Mouse (Mus musculus) CH12.LX (cell line): ENCODE measurements around the gene Dagla. TPM values are rescaled to one million over a fixed set of nuclear protein-coding genes. Genes with fewer than 3 reads are reported as not detected.

Experiments used
- DNase-seq: peaks from one replicate; pipeline ENCODE4 v3.0.0-alpha.2; 2013; ENCODE audit errors: extremely low read depth
- H3K27ac ChIP-seq: 2 replicates; pipeline ENCODE4 v1.5.1; 2012; ENCODE audit warnings: low read depth, mild to moderate bottlenecking, control low read depth, moderate library complexity; ENCODE audit not compliant: insufficient read depth
- H3K27me3 ChIP-seq: replicated peaks from 2 replicates; pipeline ENCODE3; 2012; ENCODE audit warnings: inconsistent platforms
- H3K36me3 ChIP-seq, 2 experiments: replicated peaks in 1 of 2; 2 replicates each; pipeline versions ENCODE3 to v1.6.1; 2012; ENCODE audit warnings: inconsistent platforms in 1 of 2, low read length in 1 of 2, mild to moderate bottlenecking in 1 of 2, mixed read lengths in 1 of 2, moderate library complexity in 1 of 2; ENCODE audit not compliant: control insufficient read depth in 1 of 2, insufficient read depth in 1 of 2
- H3K4me1 ChIP-seq, 2 experiments: 2 replicates each; pipeline ENCODE4 v1.6.1; 2012; ENCODE audit warnings: inconsistent platforms in 1 of 2, moderate library complexity in 1 of 2; ENCODE audit not compliant: insufficient read depth in 2 of 2, control insufficient read depth in 1 of 2
- H3K4me2 ChIP-seq: 2 replicates; pipeline ENCODE4 v1.6.1; 2012; ENCODE audit warnings: low read depth, mild to moderate bottlenecking, control low read depth; ENCODE audit not compliant: poor library complexity, insufficient read depth, severe bottlenecking
- H3K4me3 ChIP-seq, 3 experiments: fragments of 150-350 bp in 1 of 3; sonication (generic) in 1 of 3; replicated peaks in 1 of 3; 2 replicates each; pipeline versions ENCODE3 to v1.5.1; 2011 to 2012; ENCODE audit warnings: low read depth in 2 of 3, low read length in 2 of 3, mild to moderate bottlenecking in 2 of 3, moderate library complexity in 2 of 3, control low read depth in 1 of 3, improper control_type of control experiment in 1 of 3, inconsistent platforms in 1 of 3, mixed read lengths in 1 of 3; ENCODE audit not compliant: poor library complexity in 1 of 3
- H3K79me2 ChIP-seq: replicated peaks from 2 replicates; pipeline ENCODE4 v1.6.1; 2012; ENCODE audit warnings: mild to moderate bottlenecking, moderate library complexity; ENCODE audit not compliant: control insufficient read depth, poor library complexity, insufficient read depth, severe bottlenecking; ENCODE audit errors: extremely low read depth
- H3K9ac ChIP-seq: 2 replicates; pipeline ENCODE4 v1.6.1; 2012; ENCODE audit warnings: low read depth, mild to moderate bottlenecking, control low read depth, moderate library complexity; ENCODE audit not compliant: insufficient read depth
- H3K9me3 ChIP-seq: replicated peaks from 2 replicates; pipeline ENCODE3; 2012; ENCODE audit warnings: low read length, inconsistent platforms, mixed read lengths
- BHLHE40 ChIP-seq: IDR thresholded peaks from 2 replicates; pipeline ENCODE4 v1.6.1; 2011; ENCODE audit warnings: mild to moderate bottlenecking, low read depth, low read length, improper control_type of control experiment
- CHD2 ChIP-seq: IDR thresholded peaks from 2 replicates; pipeline ENCODE4 v1.6.1; 2011; ENCODE audit warnings: low read length, improper control_type of control experiment
- CTCF ChIP-seq, 2 experiments: IDR thresholded peaks in 1 of 2; conservative IDR thresholded peaks in 1 of 2; 2 replicates each; pipeline ENCODE4 v1.5.1; 2011 to 2012; ENCODE audit warnings: low read depth in 2 of 2, low read length in 2 of 2, improper control_type of control experiment in 1 of 2, inconsistent platforms in 1 of 2, mild to moderate bottlenecking in 1 of 2, moderate library complexity in 1 of 2
- E2F4 ChIP-seq: IDR thresholded peaks from 2 replicates; pipeline ENCODE4 v1.6.1; 2011; ENCODE audit warnings: low read depth, low read length, improper control_type of control experiment; ENCODE audit not compliant: insufficient replicate concordance
- ELF1 ChIP-seq: IDR thresholded peaks from 2 replicates; pipeline ENCODE4 v1.6.1; 2014; ENCODE audit warnings: low read depth, mild to moderate bottlenecking, inconsistent platforms, low read length, improper control_type of control experiment
- EP300 ChIP-seq: IDR thresholded peaks from 2 replicates; pipeline ENCODE4 v1.6.1; 2011; ENCODE audit warnings: low read length, improper control_type of control experiment
- ETS1 ChIP-seq: conservative IDR thresholded peaks from 2 replicates; pipeline ENCODE4 v1.6.1; 2012; ENCODE audit warnings: low read depth, mild to moderate bottlenecking, inconsistent platforms, low read length, improper control_type of control experiment, moderate library complexity
- HCFC1 ChIP-seq: IDR thresholded peaks from 2 replicates; pipeline ENCODE4 v1.6.1; 2012; ENCODE audit warnings: low read depth, mild to moderate bottlenecking, inconsistent platforms, low read length, improper control_type of control experiment
- IRF4 ChIP-seq: IDR thresholded peaks from 2 replicates; pipeline ENCODE4 v1.6.1; 2014; ENCODE audit warnings: low read depth, mild to moderate bottlenecking, inconsistent platforms, low read length, improper control_type of control experiment
- JUN ChIP-seq: IDR thresholded peaks from 2 replicates; pipeline ENCODE4 v1.6.1; 2011; ENCODE audit warnings: low read depth, mild to moderate bottlenecking, low read length, improper control_type of control experiment, moderate library complexity; ENCODE audit not compliant: insufficient read depth
- JUND ChIP-seq: conservative IDR thresholded peaks from 2 replicates; pipeline ENCODE4 v1.6.1; 2011; ENCODE audit warnings: low read depth, low read length, improper control_type of control experiment
- KAT2A ChIP-seq: IDR thresholded peaks from 2 replicates; pipeline ENCODE4 v1.6.1; 2012; ENCODE audit warnings: low read length, improper control_type of control experiment, inconsistent platforms; ENCODE audit not compliant: insufficient replicate concordance
- MAX ChIP-seq: IDR thresholded peaks from 2 replicates; pipeline ENCODE4 v1.6.1; 2011; ENCODE audit warnings: low read length, improper control_type of control experiment
- MAZ ChIP-seq: IDR thresholded peaks from 2 replicates; pipeline ENCODE4 v1.6.1; 2012; ENCODE audit warnings: low read depth, mild to moderate bottlenecking, inconsistent platforms, low read length, improper control_type of control experiment, moderate library complexity
- MXI1 ChIP-seq: IDR thresholded peaks from 2 replicates; pipeline ENCODE4 v1.6.1; 2011; ENCODE audit warnings: mild to moderate bottlenecking, low read depth, low read length, improper control_type of control experiment
- MYC ChIP-seq: IDR thresholded peaks from 2 replicates; pipeline ENCODE4 v1.6.1; 2011; ENCODE audit warnings: low read depth, mild to moderate bottlenecking, improper control_type of control experiment, low read length
- POLR2AphosphoS2 ChIP-seq: IDR thresholded peaks from 2 replicates; pipeline ENCODE4 v1.6.1; 2011; ENCODE audit warnings: low read depth, low read length, improper control_type of control experiment
- RAD21 ChIP-seq: IDR thresholded peaks from 2 replicates; pipeline ENCODE4 v1.6.1; 2011; ENCODE audit warnings: low read depth, mild to moderate bottlenecking, low read length, improper control_type of control experiment, moderate library complexity
- RCOR1 ChIP-seq: conservative IDR thresholded peaks from 2 replicates; pipeline ENCODE4 v1.6.1; 2012; ENCODE audit warnings: low read depth, mild to moderate bottlenecking, inconsistent platforms, low read length, improper control_type of control experiment
- SIN3A ChIP-seq: IDR thresholded peaks from 2 replicates; pipeline ENCODE4 v1.6.1; 2012; ENCODE audit warnings: low read length, improper control_type of control experiment, inconsistent platforms
- SMC3 ChIP-seq: IDR thresholded peaks from 2 replicates; pipeline ENCODE4 v1.6.1; 2011; ENCODE audit warnings: low read depth, low read length, improper control_type of control experiment
- TBP ChIP-seq: conservative IDR thresholded peaks from 2 replicates; pipeline ENCODE4 v1.6.1; 2011; ENCODE audit warnings: low read depth, low read length, improper control_type of control experiment
- TCF12 ChIP-seq: IDR thresholded peaks from 2 replicates; pipeline ENCODE4 v1.6.1; 2014; ENCODE audit warnings: low read depth, mild to moderate bottlenecking, inconsistent platforms, low read length, improper control_type of control experiment
- UBTF ChIP-seq: IDR thresholded peaks from 2 replicates; pipeline ENCODE4 v1.6.1; 2012; ENCODE audit warnings: low read depth, mild to moderate bottlenecking, inconsistent platforms, low read length, improper control_type of control experiment, moderate library complexity
- USF1 ChIP-seq: IDR thresholded peaks from 2 replicates; pipeline ENCODE4 v1.6.1; 2014; ENCODE audit warnings: low read depth, mild to moderate bottlenecking, inconsistent platforms, low read length, improper control_type of control experiment
- USF2 ChIP-seq: conservative IDR thresholded peaks from 2 replicates; pipeline ENCODE4 v1.6.1; 2011; ENCODE audit warnings: low read depth, low read length, improper control_type of control experiment
- ZC3H11A ChIP-seq: IDR thresholded peaks from 2 replicates; pipeline ENCODE4 v1.6.1; 2012; ENCODE audit warnings: low read depth, mild to moderate bottlenecking, inconsistent platforms, low read length, improper control_type of control experiment
- ZMIZ1 ChIP-seq: IDR thresholded peaks from 2 replicates; pipeline ENCODE4 v1.6.1; 2012; ENCODE audit warnings: low read depth, mild to moderate bottlenecking, inconsistent platforms, low read length, improper control_type of control experiment
- ZNF384 ChIP-seq: IDR thresholded peaks from 2 replicates; pipeline ENCODE4 v1.6.1; 2012; ENCODE audit warnings: low read depth, low read length, improper control_type of control experiment, inconsistent platforms
- dilution Hi-C: fragments of 300-500 bp; cut with MboI; formaldehyde crosslinking; loops from 2 replicates; pipeline ENCODE4 v1.14.3; 2020; ENCODE audit warnings: low sequenced_read_pairs; ENCODE audit not compliant: extremely low pct_unique_long_range_greater_than_20kb, extremely low pct_ligation_motif_present
- in situ Hi-C: fragments of 300-500 bp; cut with MboI; formaldehyde crosslinking; loops from 3 replicates; pipeline ENCODE4 v1.14.3; 2019; ENCODE audit warnings: low sequenced_read_pairs, low pct_ligation_motif_present, low pct_unique_long_range_greater_than_20kb, mixed read lengths
- polyA plus RNA-seq: library from polyadenylated mRNA; unstranded; fragments of >175 nt; gene quantifications from 2 replicates; pipeline ENCODE4 v1.2.1, GENCODE M21; 2012; ENCODE audit warnings: low read depth; ENCODE audit not compliant: insufficient read length
- total RNA-seq, 2 experiments: library from RNA; depleted of rRNA; stranded (reverse); fragments of 300-350 nt in 1 of 2; fragments of >200 nt in 1 of 2; gene quantifications; 2 replicates each; pipeline ENCODE4 v1.2.3; 2012 to 2014

Dagla gene
- total and polyA plus RNA-seq, 3 experiments: 0.21 to 0.55 TPM; not detected in 1

- TF ChIP-seq JUN (no peak), RAD21 (no peak), SIN3A (peak; percentile 58; the same call in 1 of the 2 replicates), HCFC1 (peak; percentile 29; the same call in 1 of the 2 replicates), USF1 (no peak), RCOR1 (0 out of 2 replicates have a peak, but pooled peaks have one; percentile 25), ZNF384 (no peak)
- TF ChIP-seq, all 38 proteins: peak for 15
Observed at GRCm38 (mm10) chr19:10277759-10278158, 26.9 kb downstream of the Dagla start (continued).

- no peak; the same call in 1 of the 2 replicates for TF ChIP-seq MYC
- TF ChIP-seq TCF12: 0 out of 2 replicates have a peak, but pooled peaks have one; percentile 0
- TF ChIP-seq ZMIZ1: 0 out of 2 replicates have a peak, but pooled peaks have one; percentile 25
- Histone ChIP-seq H3K27ac (no peak overlapping the region), H3K9ac (no peak overlapping the region), H3K9me3 (no peaks in the 10 kb centered on the region), H3K4me1 (peaks cover 48 to 86% of the 10 kb centered on the region in 2 experiments), H3K4me3 (peak overlapping the region in 1 of 3 experiments; percentile 30), H3K4me2 (peak overlapping the region; percentile 40), H3K79me2 (no peaks in the 10 kb centered on the region), H3K27me3 (peaks cover 15% of the 10 kb centered on the region), H3K36me3 (no peaks in the 10 kb centered on the region)
- in situ Hi-C loops: no loop called here
- DNase-seq: peak; percentile 46
- dilution Hi-C loops: no loop called here
Observed at GRCm38 (mm10) chr19:10277331-10277730, 27.3 kb downstream of the Dagla start.

- peaks cover 10% of the 10 kb centered on the region for H3K27me3 ChIP-seq
- H3K27ac ChIP-seq: no peak overlapping the region
- DNase-seq: peak; percentile 21
- H3K4me2 ChIP-seq: peak overlapping the region; percentile 48
- no peaks in the 10 kb centered on the region for H3K36me3 ChIP-seq
- peaks cover 49 to 89% of the 10 kb centered on the region in 2 experiments for H3K4me1 ChIP-seq
- no peak overlapping the region for H3K9ac ChIP-seq
- H3K9me3 ChIP-seq: no peaks in the 10 kb centered on the region
- dilution Hi-C loops (no loop called here), in situ Hi-C loops (no loop called here)
- H3K4me3 ChIP-seq: peak overlapping the region in 2 of 3 experiments; percentile 0 to 30
- no peaks in the 10 kb centered on the region for H3K79me2 ChIP-seq
- TF ChIP-seq POLR2AphosphoS2 (no peak), MAX (peak; percentile 1; the same call in 1 of the 2 replicates), BHLHE40 (no peak), ELF1 (no peak), IRF4 (peak; percentile 80), RCOR1 (no peak), JUN (no peak), MAZ (no peak), CHD2 (no peak), EP300 (peak; percentile 55), JUND (no peak), TBP (no peak), RAD21 (no peak), E2F4 (no peak), USF2 (no peak), ZMIZ1 (no peak), CTCF (conservative IDR thresholded peaks at IDR 0.05 in 1 of 2, IDR thresholded peaks at IDR 0.05 in 1 of 2; ENCODE audit: low read depth in 2 of 2, low read length in 2 of 2) (no peak), UBTF (0 out of 2 replicates have a peak, but pooled peaks have one; percentile 8), ZC3H11A (no peak), ETS1 (no peak), SMC3 (no peak), MXI1 (no peak), KAT2A (no peak)
Observed at GRCm38 (mm10) chr19:10276483-10277144, 28.1 kb downstream of the Dagla start.
